Mouse (Mus musculus): ENCODE measurements at regions not wholly inside any gene's neighbourhood (a gene's known extent, or its start where the extent isn't known, plus 50 kb on each side); places are given as distances from the start of the nearest gene placed in this dataset.
A peak's percentile ranks its signal among the peaks of the same experiment; 100 is the strongest.
"Not testable (repeated sequence)": the region's sequence is repeated elsewhere in the genome, so short reads cannot be mapped to it uniquely, and the experiment has no call there.

DNA sequence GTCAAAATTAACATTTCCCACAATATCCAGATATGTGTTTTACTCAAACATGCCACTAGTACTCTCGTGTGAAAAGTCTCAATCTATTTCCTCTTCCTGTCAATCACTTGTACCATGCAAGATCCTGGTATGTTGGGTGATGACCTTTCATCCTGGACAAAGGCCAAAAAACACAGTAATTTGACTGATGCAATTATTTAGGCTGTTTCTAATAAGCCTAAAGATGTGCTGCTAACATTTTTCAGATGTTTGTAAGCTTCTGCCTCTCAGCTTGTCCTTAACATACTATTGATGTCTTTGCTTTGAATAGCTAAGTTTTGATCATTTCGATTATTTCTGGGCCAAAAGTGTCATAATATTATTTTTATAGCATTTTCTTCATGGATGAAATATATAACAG, 418.4 kb upstream of the Arrdc4 start:
- Histone ChIP-seq H3K4me1 (ENCODE audit: control insufficient read depth, insufficient read depth, low read length) (no peaks in the 10 kb centered on the region), H3K9me3 (ENCODE audit: control insufficient read depth, low read length) (no peaks in the 10 kb centered on the region; the same call in 1 of the 2 replicates), H3K36me3 (ENCODE audit: control insufficient read depth, insufficient read depth, low read length) (no peaks in the 10 kb centered on the region), H3K4me3 (ENCODE audit: low read depth, low read length) (no peak overlapping the region), H3K27me3 (ENCODE audit: control insufficient read depth, insufficient read depth, low read length) (no peaks in the 10 kb centered on the region), H3K9ac (replicated peaks; ENCODE audit: low read depth, low read length) (no peak overlapping the region), H3K4me2 (ENCODE audit: low read depth, low read length) (no peak overlapping the region), H3K27ac (ENCODE audit: low read depth, low read length) (no peak overlapping the region)
- 67% methylated on average over 2 of the region's 2 CpGs for WGBS
- no peak for ATAC-seq (ENCODE audit: low read depth)

- no peak overlapping the region for H3K4me3 ChIP-seq (ENCODE audit: low read depth, low read length)
- no peaks in the 10 kb centered on the region for H3K4me1 ChIP-seq (ENCODE audit: control insufficient read depth, insufficient read depth, low read length)
- ATAC-seq (ENCODE audit: low read depth), result no peak
- no peaks in the 10 kb centered on the region for H3K9me3 ChIP-seq (ENCODE audit: control insufficient read depth, low read length)
- 76% methylated on average over 4 of the region's 4 CpGs for WGBS
- H3K9ac ChIP-seq (replicated peaks; ENCODE audit: low read depth, low read length), result no peak overlapping the region
- H3K27me3 ChIP-seq (ENCODE audit: control insufficient read depth, insufficient read depth, low read length), result no peaks in the 10 kb centered on the region
- H3K36me3 ChIP-seq (ENCODE audit: control insufficient read depth, insufficient read depth, low read length), result no peaks in the 10 kb centered on the region
- no peak overlapping the region for H3K4me2 ChIP-seq (ENCODE audit: low read depth, low read length)
- H3K27ac ChIP-seq (ENCODE audit: low read depth, low read length), result no peak overlapping the region
Observed at GRCm38 (mm10) chr7:69161916-69162315, 412.9 kb upstream of the Arrdc4 start.

GRCm38 (mm10) chr7:69142351-69142750, 393.3 kb upstream of the Arrdc4 start:
- H3K27me3 ChIP-seq (ENCODE audit: control insufficient read depth, insufficient read depth, low read length), result no peaks in the 10 kb centered on the region
- H3K4me1 ChIP-seq (ENCODE audit: control insufficient read depth, insufficient read depth, low read length), result no peaks in the 10 kb centered on the region
- no peak overlapping the region for H3K4me2 ChIP-seq (ENCODE audit: low read depth, low read length)
- no peak overlapping the region for H3K4me3 ChIP-seq (ENCODE audit: low read depth, low read length)
- no peaks in the 10 kb centered on the region for H3K36me3 ChIP-seq (ENCODE audit: control insufficient read depth, insufficient read depth, low read length)
- no peaks in the 10 kb centered on the region for H3K9me3 ChIP-seq (ENCODE audit: control insufficient read depth, low read length)
- 86% methylated on average over 3 of the region's 3 CpGs for WGBS
- ATAC-seq (ENCODE audit: low read depth), result no peak
- H3K9ac ChIP-seq (replicated peaks; ENCODE audit: low read depth, low read length), result no peak overlapping the region
- H3K27ac ChIP-seq (ENCODE audit: low read depth, low read length), result no peak overlapping the region

- WGBS, result 81% methylated on average over 2 of the region's 2 CpGs
- no peak overlapping the region for H3K4me3 ChIP-seq (ENCODE audit: low read depth, low read length)
- no peaks in the 10 kb centered on the region for H3K36me3 ChIP-seq (ENCODE audit: control insufficient read depth, insufficient read depth, low read length)
- H3K27ac ChIP-seq (ENCODE audit: low read depth, low read length), result no peak overlapping the region
- no peak for ATAC-seq (ENCODE audit: low read depth)
- no peak overlapping the region for H3K4me2 ChIP-seq (ENCODE audit: low read depth, low read length)
- H3K4me1 ChIP-seq (ENCODE audit: control insufficient read depth, insufficient read depth, low read length), result no peaks in the 10 kb centered on the region
- H3K9me3 ChIP-seq (ENCODE audit: control insufficient read depth, low read length), result no peaks in the 10 kb centered on the region
- no peak overlapping the region for H3K9ac ChIP-seq (replicated peaks; ENCODE audit: low read depth, low read length)
- H3K27me3 ChIP-seq (ENCODE audit: control insufficient read depth, insufficient read depth, low read length), result no peaks in the 10 kb centered on the region
Observed at GRCm38 (mm10) chr7:69133441-69133840, 384.4 kb upstream of the Arrdc4 start.

- WGBS, result 100% methylated on average over 1 of the region's 4 CpGs
- not testable (repeated sequence) for H3K27me3 ChIP-seq (ENCODE audit: control insufficient read depth, insufficient read depth, low read length); H3K27ac ChIP-seq (ENCODE audit: low read depth, low read length); ATAC-seq (ENCODE audit: low read depth); H3K4me2 ChIP-seq (ENCODE audit: low read depth, low read length); H3K36me3 ChIP-seq (ENCODE audit: control insufficient read depth, insufficient read depth, low read length); H3K9ac ChIP-seq (replicated peaks; ENCODE audit: low read depth, low read length); H3K9me3 ChIP-seq (ENCODE audit: control insufficient read depth, low read length); H3K4me1 ChIP-seq (ENCODE audit: control insufficient read depth, insufficient read depth, low read length); H3K4me3 ChIP-seq (ENCODE audit: low read depth, low read length)
Observed at GRCm38 (mm10) chr7:69101770-69102169, 352.7 kb upstream of the Arrdc4 start.

DNA sequence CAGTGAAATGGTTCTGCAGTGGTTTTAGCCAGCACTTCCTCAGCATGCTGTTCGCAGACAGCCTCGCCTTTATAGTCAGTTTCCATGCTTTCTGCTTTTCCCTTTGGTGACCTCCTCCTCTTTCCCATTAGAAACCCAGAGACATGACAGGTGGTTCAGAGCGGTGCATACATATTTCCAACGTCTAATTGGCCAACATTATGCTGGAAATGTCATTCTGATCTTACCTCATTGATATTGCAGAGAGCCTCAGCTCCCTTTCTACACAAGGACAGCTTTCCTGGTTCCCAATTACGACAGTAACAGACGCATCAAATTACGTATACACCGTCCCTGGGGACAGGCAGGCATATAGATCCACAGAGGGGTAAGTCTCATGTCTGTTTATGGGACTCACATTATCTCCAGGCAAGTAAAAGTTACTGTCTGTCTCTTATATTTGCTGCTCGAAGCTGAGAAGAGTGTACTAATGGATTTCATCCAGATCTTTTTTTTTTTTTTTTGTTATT, 348.6 kb upstream of the Arrdc4 start:
- Histone ChIP-seq H3K36me3 (ENCODE audit: control insufficient read depth, insufficient read depth, low read length) (no peaks in the 10 kb centered on the region), H3K4me2 (ENCODE audit: low read depth, low read length) (no peak overlapping the region), H3K9ac (replicated peaks; ENCODE audit: low read depth, low read length) (no peak overlapping the region), H3K27me3 (ENCODE audit: control insufficient read depth, insufficient read depth, low read length) (no peaks in the 10 kb centered on the region), H3K4me1 (ENCODE audit: control insufficient read depth, insufficient read depth, low read length) (0 out of 2 replicates have a peak, but pooled peaks cover 3% of the 10 kb centered on the region), H3K4me3 (ENCODE audit: low read depth, low read length) (no peak overlapping the region), H3K27ac (ENCODE audit: low read depth, low read length) (no peak overlapping the region), H3K9me3 (ENCODE audit: control insufficient read depth, low read length) (no peaks in the 10 kb centered on the region)
- WGBS, result 42% methylated on average over 9 of the region's 9 CpGs
- no peak for ATAC-seq (ENCODE audit: low read depth)

DNA sequence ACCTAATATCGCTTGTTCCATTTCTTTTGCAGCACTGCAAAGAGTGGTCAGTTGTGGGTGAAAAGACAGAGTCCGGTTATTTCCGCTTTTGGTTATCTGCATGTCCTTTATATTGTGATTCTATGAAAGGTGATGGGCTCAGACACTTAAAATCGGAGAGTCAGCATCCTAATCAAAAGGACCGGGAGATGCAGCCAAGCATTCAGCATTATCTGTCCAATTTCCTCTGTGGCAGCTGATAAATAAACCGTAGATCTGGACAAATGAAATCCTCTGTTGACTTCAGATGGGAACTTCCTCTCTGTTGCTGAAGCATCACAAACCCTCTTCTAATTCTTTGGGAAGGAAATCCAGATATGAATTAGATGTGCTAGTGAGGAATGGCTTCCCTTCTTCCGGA, 325.7 kb upstream of the Arrdc4 start:
- no peak overlapping the region for H3K4me3 ChIP-seq (ENCODE audit: low read depth, low read length)
- WGBS, result 93% methylated on average over 7 of the region's 7 CpGs
- H3K9ac ChIP-seq (replicated peaks; ENCODE audit: low read depth, low read length), result no peak overlapping the region
- no peaks in the 10 kb centered on the region; the same call in 1 of the 2 replicates for H3K9me3 ChIP-seq (ENCODE audit: control insufficient read depth, low read length)
- no peak overlapping the region for H3K27ac ChIP-seq (ENCODE audit: low read depth, low read length)
- no peak overlapping the region for H3K4me2 ChIP-seq (ENCODE audit: low read depth, low read length)
- H3K27me3 ChIP-seq (ENCODE audit: control insufficient read depth, insufficient read depth, low read length), result no peaks in the 10 kb centered on the region
- no peaks in the 10 kb centered on the region for H3K36me3 ChIP-seq (ENCODE audit: control insufficient read depth, insufficient read depth, low read length)
- no peaks in the 10 kb centered on the region for H3K4me1 ChIP-seq (ENCODE audit: control insufficient read depth, insufficient read depth, low read length)
- ATAC-seq (ENCODE audit: low read depth), result no peak

DNA sequence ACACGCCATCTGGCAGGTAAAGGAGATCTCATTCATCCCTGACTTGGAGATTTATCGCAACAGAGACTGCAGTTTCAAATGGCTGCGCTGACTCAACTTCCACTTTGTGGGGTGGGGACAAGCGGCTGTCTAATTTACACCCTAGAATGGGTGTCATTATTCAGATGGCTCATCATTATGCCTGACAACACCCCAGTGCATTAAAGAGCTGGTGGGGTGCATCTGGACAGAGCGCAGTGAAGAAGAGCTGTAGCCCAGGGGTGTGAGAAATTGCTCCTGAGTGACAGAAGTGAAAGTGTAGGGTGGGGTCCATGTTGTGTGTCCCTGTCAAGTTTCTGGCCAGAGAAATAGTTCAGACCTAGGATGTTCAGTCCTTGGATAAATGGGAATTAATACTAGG, 314.0 kb upstream of the Arrdc4 start:
- 0 out of 2 replicates have a peak, but pooled peaks cover 3% of the 10 kb centered on the region for H3K4me1 ChIP-seq (ENCODE audit: control insufficient read depth, insufficient read depth, low read length)
- H3K27ac ChIP-seq (ENCODE audit: low read depth, low read length), result no peak overlapping the region
- no peak overlapping the region for H3K4me2 ChIP-seq (ENCODE audit: low read depth, low read length)
- H3K27me3 ChIP-seq (ENCODE audit: control insufficient read depth, insufficient read depth, low read length), result no peaks in the 10 kb centered on the region
- H3K4me3 ChIP-seq (ENCODE audit: low read depth, low read length), result no peak overlapping the region
- no peaks in the 10 kb centered on the region for H3K9me3 ChIP-seq (ENCODE audit: control insufficient read depth, low read length)
- ATAC-seq (ENCODE audit: low read depth), result no peak
- no peaks in the 10 kb centered on the region for H3K36me3 ChIP-seq (ENCODE audit: control insufficient read depth, insufficient read depth, low read length)
- no peak overlapping the region for H3K9ac ChIP-seq (replicated peaks; ENCODE audit: low read depth, low read length)
- 49% methylated on average over 5 of the region's 5 CpGs for WGBS

GRCm38 (mm10) chr7:69062506-69062905, 313.5 kb upstream of the Arrdc4 start:
- no peaks in the 10 kb centered on the region for H3K9me3 ChIP-seq (ENCODE audit: control insufficient read depth, low read length)
- no peak overlapping the region for H3K9ac ChIP-seq (replicated peaks; ENCODE audit: low read depth, low read length)
- H3K4me2 ChIP-seq (ENCODE audit: low read depth, low read length), result no peak overlapping the region
- no peaks in the 10 kb centered on the region for H3K36me3 ChIP-seq (ENCODE audit: control insufficient read depth, insufficient read depth, low read length)
- WGBS, result 74% methylated on average over 7 of the region's 7 CpGs
- no peak overlapping the region for H3K27ac ChIP-seq (ENCODE audit: low read depth, low read length)
- H3K27me3 ChIP-seq (ENCODE audit: control insufficient read depth, insufficient read depth, low read length), result no peaks in the 10 kb centered on the region
- 0 out of 2 replicates have a peak, but pooled peaks have one; percentile 19 for ATAC-seq (ENCODE audit: low read depth)
- 0 out of 2 replicates have a peak, but pooled peaks cover 3% of the 10 kb centered on the region for H3K4me1 ChIP-seq (ENCODE audit: control insufficient read depth, insufficient read depth, low read length)
- H3K4me3 ChIP-seq (ENCODE audit: low read depth, low read length), result no peak overlapping the region

Data from neural tube, embryonic 14.5 days (tissue).